Mouse (Mus musculus) erythroblast, embryonic 14.5 days (primary cell): Measurements from ENCODE around the gene F2rl1. TPM values are rescaled to one million over a fixed set of nuclear protein-coding genes. Genes with fewer than 3 reads are reported as not detected.

Experiments
- H3K27me3 ChIP-seq: 2 replicates; pipeline ENCODE4 v1.6.1; 2012; ENCODE audit warnings: inconsistent platforms; ENCODE audit not compliant: control insufficient read depth
- H3K36me3 ChIP-seq: 2 replicates; pipeline ENCODE4 v1.6.1; 2012; ENCODE audit warnings: mild to moderate bottlenecking, inconsistent platforms; ENCODE audit not compliant: control insufficient read depth
- H3K4me1 ChIP-seq: 2 replicates; pipeline ENCODE4 v1.6.1; 2012; ENCODE audit warnings: inconsistent platforms; ENCODE audit not compliant: control insufficient read depth
- H3K4me3 ChIP-seq: replicated peaks from 2 replicates; pipeline ENCODE3; 2012; ENCODE audit warnings: moderate library complexity, mild to moderate bottlenecking, inconsistent platforms
- H3K9me3 ChIP-seq: 2 replicates; pipeline ENCODE4 v1.6.1; 2012; ENCODE audit warnings: low read length, inconsistent platforms, mixed read lengths; ENCODE audit not compliant: control insufficient read depth
- GATA1 ChIP-seq: IDR thresholded peaks from 2 replicates; pipeline ENCODE4 v1.6.1; 2012; ENCODE audit warnings: low read length, inconsistent platforms, mixed read lengths
- TAL1 ChIP-seq: IDR thresholded peaks from 3 replicates; pipeline ENCODE4 v1.6.1; 2012; ENCODE audit warnings: low read length, inconsistent platforms, mixed read lengths
- polyA plus RNA-seq: library from polyadenylated mRNA; stranded (reverse); fragments of >175 nt; gene quantifications from 2 replicates; pipeline ENCODE4 v1.2.3, GENCODE M21; 2012

Gene F2rl1
- polyA plus RNA-seq, 1 experiment, result not detected

DNA sequence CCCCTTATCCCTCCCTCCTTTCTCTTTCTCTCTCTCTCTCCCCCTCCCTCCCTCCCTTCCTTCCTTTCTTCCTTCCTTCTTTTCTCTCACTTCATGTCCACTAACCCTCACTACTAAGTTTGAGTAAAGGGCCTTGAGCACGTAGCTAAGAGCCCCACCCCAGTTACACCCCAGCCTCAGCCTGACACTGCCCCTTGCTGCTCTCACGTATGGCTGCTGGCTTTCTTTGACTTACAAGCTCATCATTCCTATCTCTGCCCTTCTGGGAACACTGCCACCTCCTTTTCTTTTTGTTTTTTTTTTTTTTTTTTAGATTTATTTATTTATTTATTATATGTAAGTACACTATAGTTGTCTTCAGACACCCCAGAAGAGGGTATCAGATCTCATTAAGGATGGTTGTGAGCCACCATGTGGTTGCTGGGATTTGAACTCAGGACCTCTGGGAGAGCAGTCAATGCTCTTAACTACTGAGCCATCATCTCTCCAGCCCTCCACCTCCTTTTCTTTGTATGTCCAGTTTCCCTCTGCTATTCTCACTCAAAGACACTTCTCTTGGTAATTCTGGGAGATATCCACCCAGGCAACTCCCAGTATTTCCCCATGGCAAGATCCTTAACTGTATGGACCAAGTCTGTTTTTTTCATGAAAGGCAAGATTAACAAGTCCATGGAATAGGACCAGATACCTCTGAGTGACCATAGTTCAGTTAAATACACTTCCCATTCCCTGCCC lies 25.8 kb upstream of the F2rl1 start:
- Histone ChIP-seq H3K36me3 (no peaks in the 10 kb centered on the region), H3K4me1 (no peaks in the 10 kb centered on the region), H3K9me3 (no peaks in the 10 kb centered on the region), H3K4me3 (no peak overlapping the region), H3K27me3 (peaks cover 35% of the 10 kb centered on the region)
- TF ChIP-seq GATA1, result no peak
- no peak for TF ChIP-seq TAL1

DNA sequence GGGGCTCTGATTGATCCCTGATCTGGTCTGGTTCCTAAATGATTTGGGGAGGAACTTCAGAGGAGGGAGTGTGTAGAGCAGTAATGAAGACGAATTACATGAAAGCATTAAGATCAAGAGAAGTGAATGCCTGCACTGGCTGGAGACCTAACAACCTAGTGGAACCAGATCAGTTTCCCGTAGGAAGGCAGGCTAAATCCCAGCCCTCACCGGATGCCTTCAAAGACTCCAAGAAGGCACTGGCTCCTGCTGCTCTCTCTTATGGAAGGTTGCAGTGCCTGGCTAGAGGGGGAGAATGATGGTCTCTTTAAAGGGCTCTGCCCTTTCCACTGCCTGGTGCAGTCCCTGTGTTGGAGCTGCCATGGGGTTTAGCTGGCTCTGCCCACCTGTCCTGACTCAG lies 24.4 kb upstream of the F2rl1 start:
- no peaks in the 10 kb centered on the region for H3K9me3 ChIP-seq
- TF ChIP-seq GATA1 (no peak), TAL1 (no peak)
- H3K27me3 ChIP-seq, result peaks cover 35% of the 10 kb centered on the region
- no peaks in the 10 kb centered on the region for H3K4me1 ChIP-seq
- no peak overlapping the region for H3K4me3 ChIP-seq
- H3K36me3 ChIP-seq, result no peaks in the 10 kb centered on the region

DNA sequence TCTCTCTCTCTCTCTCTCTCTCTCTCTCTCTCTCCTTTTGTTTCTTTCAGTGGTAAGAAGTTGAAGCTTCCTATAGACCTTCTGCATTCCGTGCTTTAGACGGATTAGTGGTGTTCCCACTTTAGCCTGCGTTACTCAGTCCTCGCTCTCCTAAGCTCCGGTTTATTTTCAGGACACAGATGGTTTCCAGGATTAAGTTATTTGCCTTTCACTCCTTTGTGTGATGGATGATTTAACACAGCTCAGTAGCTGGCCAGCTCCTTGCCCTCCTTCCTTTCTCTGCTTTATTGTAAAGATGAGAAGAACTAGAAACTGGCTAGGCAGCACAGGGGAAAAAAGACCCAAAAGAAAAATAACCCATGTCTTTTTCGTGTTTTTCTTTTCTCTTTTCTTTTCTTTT lies 23.8 kb upstream of the F2rl1 start:
- no peak overlapping the region for H3K4me3 ChIP-seq
- no peaks in the 10 kb centered on the region for H3K36me3 ChIP-seq
- H3K9me3 ChIP-seq, result no peaks in the 10 kb centered on the region
- no peaks in the 10 kb centered on the region for H3K4me1 ChIP-seq
- no peak for TF ChIP-seq TAL1
- no peak for TF ChIP-seq GATA1
- peaks cover 35% of the 10 kb centered on the region for H3K27me3 ChIP-seq

DNA sequence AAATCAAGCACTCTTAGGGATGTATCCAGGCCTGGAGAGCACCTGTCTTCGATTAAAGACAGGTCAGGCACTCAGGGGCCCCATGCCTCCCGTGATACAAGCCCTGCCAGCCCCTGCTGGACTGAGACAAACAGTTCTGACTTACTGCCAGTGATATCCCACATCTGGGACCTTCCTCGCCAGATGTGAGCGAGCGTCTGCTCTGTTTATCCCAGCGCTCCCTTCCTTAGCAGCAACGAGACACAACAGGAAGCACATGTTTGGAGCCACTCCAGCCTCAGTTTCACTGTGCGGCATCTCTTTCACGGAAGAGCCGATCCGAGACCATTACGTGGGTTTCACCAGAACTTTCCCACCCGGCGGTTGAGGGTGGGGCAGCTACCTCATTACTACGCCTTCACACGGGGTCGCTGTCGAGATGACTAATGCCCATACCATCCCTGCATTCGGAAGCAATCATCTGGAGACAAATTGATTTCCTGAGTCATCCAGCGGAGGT lies 23.3 kb upstream of the F2rl1 start:
- TF ChIP-seq TAL1, result no peak
- no peak for TF ChIP-seq GATA1
- Histone ChIP-seq H3K9me3 (no peaks in the 10 kb centered on the region), H3K27me3 (peaks cover 35% of the 10 kb centered on the region), H3K4me1 (no peaks in the 10 kb centered on the region), H3K36me3 (no peaks in the 10 kb centered on the region), H3K4me3 (no peak overlapping the region)

DNA sequence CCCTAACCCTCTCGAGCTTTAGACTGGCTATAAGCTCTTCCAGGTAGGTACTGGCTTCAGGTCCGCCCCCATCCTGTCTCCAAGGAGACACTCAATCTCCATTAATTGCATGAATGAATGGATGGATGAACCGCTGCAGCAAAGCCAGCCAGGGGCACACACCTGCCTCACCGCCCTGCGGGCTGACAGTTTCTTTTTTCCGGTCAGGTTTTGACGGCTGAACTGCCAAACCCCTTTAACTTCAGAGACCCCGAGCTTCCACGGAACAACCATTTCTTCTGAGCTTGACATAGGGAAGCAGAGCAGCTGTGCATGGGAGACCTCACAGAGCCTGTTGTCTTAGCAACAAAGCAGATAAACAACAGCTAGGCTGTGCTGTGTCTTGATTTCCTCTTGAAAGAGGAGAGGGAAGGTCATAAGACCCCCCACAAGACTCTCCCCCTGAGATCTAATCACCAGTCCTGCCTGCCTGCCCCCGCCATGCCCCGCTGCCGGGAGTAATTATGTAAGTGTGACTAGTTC lies 22.1 kb upstream of the F2rl1 start:
- no peaks in the 10 kb centered on the region for H3K9me3 ChIP-seq
- TF ChIP-seq TAL1, result no peak
- TF ChIP-seq GATA1, result no peak
- peaks cover 35% of the 10 kb centered on the region for H3K27me3 ChIP-seq
- H3K36me3 ChIP-seq, result no peaks in the 10 kb centered on the region
- H3K4me3 ChIP-seq, result no peak overlapping the region
- H3K4me1 ChIP-seq, result no peaks in the 10 kb centered on the region

DNA sequence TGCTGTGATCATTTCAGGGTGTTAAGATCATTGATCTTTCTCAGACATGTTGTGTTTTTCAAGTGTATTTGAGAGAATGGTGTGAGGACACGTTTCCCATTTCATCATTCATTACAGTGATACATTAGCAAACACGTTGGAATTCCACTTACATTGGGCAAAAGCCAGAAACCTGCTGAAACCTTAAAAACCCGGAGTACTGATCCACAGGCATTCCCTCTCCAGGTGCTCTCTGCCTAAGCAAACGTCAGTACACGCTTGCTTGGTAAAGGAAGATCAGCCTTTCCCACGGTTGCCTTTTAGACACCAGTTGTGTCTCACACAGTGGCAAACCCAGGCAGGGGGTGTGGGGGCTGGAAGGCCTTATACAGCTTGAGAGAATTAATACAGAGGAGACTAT lies 21.2 kb upstream of the F2rl1 start:
- Histone ChIP-seq H3K9me3 (no peaks in the 10 kb centered on the region), H3K4me1 (no peaks in the 10 kb centered on the region), H3K36me3 (no peaks in the 10 kb centered on the region), H3K4me3 (no peak overlapping the region), H3K27me3 (peaks cover 35% of the 10 kb centered on the region)
- no peak for TF ChIP-seq TAL1
- TF ChIP-seq GATA1, result no peak

DNA sequence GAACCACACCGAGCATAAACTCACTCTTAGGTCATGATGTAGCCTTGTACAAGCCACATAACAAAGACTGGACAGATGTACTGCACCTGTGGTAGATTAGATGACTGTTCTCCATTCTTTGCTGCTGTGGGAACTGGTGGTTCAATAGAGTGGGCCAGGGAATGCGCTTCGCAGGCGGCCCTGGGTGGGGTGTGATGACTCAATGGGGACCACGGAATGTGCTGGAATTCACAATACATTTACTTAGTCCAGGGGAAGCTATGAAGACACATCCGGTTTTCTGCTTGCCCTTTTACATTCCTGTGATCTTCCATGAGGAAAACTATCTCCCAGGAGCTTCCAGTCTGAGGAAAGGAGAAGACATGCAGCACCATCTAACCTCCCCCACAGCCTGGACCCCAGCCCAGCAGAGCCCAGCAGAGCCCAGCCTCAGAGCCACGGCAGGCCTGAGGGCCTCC lies 20.7 kb upstream of the F2rl1 start:
- Histone ChIP-seq H3K36me3 (no peaks in the 10 kb centered on the region), H3K4me1 (no peaks in the 10 kb centered on the region), H3K27me3 (peaks cover 35% of the 10 kb centered on the region), H3K4me3 (no peak overlapping the region), H3K9me3 (no peaks in the 10 kb centered on the region)
- TF ChIP-seq GATA1, result no peak

DNA sequence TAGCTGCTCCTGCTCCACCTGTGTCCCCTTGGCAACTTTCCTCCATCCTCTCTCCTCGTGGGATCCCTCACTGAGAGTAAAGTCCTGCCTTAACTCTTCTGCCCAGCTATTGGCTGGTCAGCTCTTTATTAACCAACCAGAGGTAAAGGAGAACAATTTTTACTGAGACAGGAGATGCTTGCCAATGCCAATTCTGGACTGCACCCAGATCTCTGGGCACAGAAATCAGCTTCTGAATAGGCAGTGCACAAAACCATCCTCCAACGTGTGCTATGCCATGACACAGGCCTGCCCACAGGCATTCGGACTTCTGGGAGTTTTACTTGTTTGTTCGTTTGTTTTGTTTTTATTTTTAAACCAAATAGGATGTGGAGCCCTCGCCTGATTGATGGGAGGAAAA lies 13.0 kb upstream of the F2rl1 start:
- peaks cover 26% of the 10 kb centered on the region for H3K4me1 ChIP-seq
- H3K27me3 ChIP-seq, result peaks cover 25% of the 10 kb centered on the region
- no peaks in the 10 kb centered on the region for H3K9me3 ChIP-seq
- TF ChIP-seq GATA1, result no peak
- TF ChIP-seq TAL1, result no peak
- H3K4me3 ChIP-seq, result no peak overlapping the region
- no peaks in the 10 kb centered on the region for H3K36me3 ChIP-seq

DNA sequence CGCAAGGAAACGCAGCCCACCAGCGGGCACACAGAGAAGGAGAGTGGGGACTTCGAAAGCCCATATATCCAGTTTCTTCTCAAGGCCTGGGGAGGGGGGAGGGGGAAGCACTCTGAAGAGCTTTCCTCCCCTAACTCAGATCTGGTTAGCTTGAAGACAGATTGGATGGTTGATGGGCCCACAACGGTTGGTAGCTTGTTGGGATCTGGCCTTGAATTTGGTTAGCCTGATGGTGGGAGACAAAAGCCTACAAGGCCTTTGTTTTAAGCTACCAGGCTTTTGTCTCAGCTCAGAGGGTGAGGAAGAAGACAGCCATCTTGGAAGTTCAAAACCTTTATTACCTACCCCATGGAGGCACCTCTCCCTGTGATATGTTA lies 11.1 kb upstream of the F2rl1 start:
- Histone ChIP-seq H3K4me1 (peaks cover 30% of the 10 kb centered on the region), H3K4me3 (no peak overlapping the region), H3K36me3 (no peaks in the 10 kb centered on the region), H3K27me3 (peaks cover 42% of the 10 kb centered on the region), H3K9me3 (no peaks in the 10 kb centered on the region)
- no peak for TF ChIP-seq TAL1
- TF ChIP-seq GATA1, result no peak
